Mouse (Mus musculus) intestine, embryonic 16.5 days (tissue): ENCODE measurements around the gene Lmx1b. TPM values are rescaled to one million over a fixed set of nuclear protein-coding genes. Genes with fewer than 3 reads are reported as not detected.

ENCODE experiments used
- ATAC-seq: fragments of 200-750 bp; cut with Nextera tagmentation; 2 replicates; pipeline ENCODE4 v1.8.0; 2017; ENCODE audit warnings: moderate TSS enrichment, moderate library complexity
- H3K27ac ChIP-seq: fragments of 300-500 bp; sonication (generic); 2 replicates; pipeline ENCODE4 v1.5.1; 2014; ENCODE audit warnings: mild to moderate bottlenecking, low read length
- H3K27me3 ChIP-seq: fragments of 300-500 bp; sonication (generic); replicated peaks from 2 replicates; pipeline ENCODE4 v1.6.1; 2014; ENCODE audit warnings: low read length, control low read depth, mixed read lengths; ENCODE audit not compliant: control insufficient read depth, insufficient read depth
- H3K36me3 ChIP-seq: fragments of 300-500 bp; sonication (generic); 2 replicates; pipeline ENCODE4 v1.6.1; 2014; ENCODE audit warnings: low read length, control low read depth; ENCODE audit not compliant: control insufficient read depth, insufficient read depth
- H3K4me1 ChIP-seq: fragments of 300-500 bp; sonication (generic); 2 replicates; pipeline ENCODE4 v1.6.1; 2014; ENCODE audit warnings: low read length, control low read depth, mixed read lengths; ENCODE audit not compliant: control insufficient read depth, insufficient read depth
- H3K4me2 ChIP-seq: fragments of 300-500 bp; sonication (generic); 2 replicates; pipeline ENCODE4 v1.6.1; 2014; ENCODE audit warnings: low read depth, low read length, control low read depth
- H3K4me3 ChIP-seq: fragments of 300-500 bp; sonication (generic); 2 replicates; pipeline ENCODE4 v1.5.1; 2014; ENCODE audit warnings: mild to moderate bottlenecking, low read length
- H3K9ac ChIP-seq: fragments of 300-500 bp; sonication (generic); 2 replicates; pipeline ENCODE4 v1.6.1; 2014; ENCODE audit warnings: low read depth, low read length
- H3K9me3 ChIP-seq: fragments of 300-500 bp; sonication (generic); 2 replicates; pipeline ENCODE4 v1.6.1; 2016; ENCODE audit warnings: low read length, control low read depth; ENCODE audit not compliant: control insufficient read depth
- WGBS: fragments of 180-500 bp; shearing (Covaris S2); extraction: QIAGEN DNeasy Blood & Tissue Kit; methylation state at CpG from one replicate; pipeline ENCODE4 v1.1.7; 2014; 5-methylcytosine and 5-hydroxymethylcytosine counted together
- polyA plus RNA-seq: library from polyadenylated mRNA; unstranded; fragments of >200 nt; fragmentation: Nextera tagmentation; extraction: Ambion mirVana; gene quantifications from 2 replicates; pipeline ENCODE4 v1.2.1, GENCODE M21; 2015

Gene Lmx1b
- polyA plus RNA-seq, 1 experiment from 2014 or later: not detected

- WGBS: 72% methylated on average over 5 of the region's 5 CpGs
- Histone ChIP-seq H3K9ac (no peak overlapping the region), H3K4me1 (no peaks in the 10 kb centered on the region), H3K9me3 (peaks cover 7% of the 10 kb centered on the region; the same call in 1 of the 2 replicates), H3K4me3 (no peak overlapping the region), H3K27me3 (no peaks in the 10 kb centered on the region), H3K36me3 (no peaks in the 10 kb centered on the region), H3K4me2 (no peak overlapping the region), H3K27ac (no peak overlapping the region)
- no peak for ATAC-seq
These were observed 114.8 kb downstream of the Lmx1b start for GRCm38 (mm10) chr2:33525274-33526055.

- Histone ChIP-seq H3K4me3 (no peak overlapping the region), H3K4me1 (peaks cover 6% of the 10 kb centered on the region; the same call in 1 of the 2 replicates), H3K27ac (no peak overlapping the region), H3K36me3 (no peaks in the 10 kb centered on the region), H3K9ac (no peak overlapping the region), H3K4me2 (peak overlapping the region; percentile 45), H3K9me3 (no peaks in the 10 kb centered on the region), H3K27me3 (no peaks in the 10 kb centered on the region)
- ATAC-seq: peak; percentile 82
- whole genome bisulfite sequencing: 43% methylated on average over 19 of the region's 19 CpGs
These were observed 124.5 kb downstream of the Lmx1b start for GRCm38 (mm10) chr2:33515856-33516255.

- Histone ChIP-seq H3K36me3 (no peaks in the 10 kb centered on the region), H3K27me3 (no peaks in the 10 kb centered on the region), H3K27ac (no peak overlapping the region), H3K4me1 (peaks cover 6% of the 10 kb centered on the region; the same call in 1 of the 2 replicates), H3K4me3 (no peak overlapping the region), H3K4me2 (peak overlapping the region; percentile 45), H3K9ac (no peak overlapping the region), H3K9me3 (no peaks in the 10 kb centered on the region)
- 64% methylated on average over 8 of the region's 8 CpGs for WGBS
- ATAC-seq: peak; percentile 82
These were observed 124.9 kb downstream of the Lmx1b start for GRCm38 (mm10) chr2:33515431-33515830.

Other genes starting within 250 kb of the Lmx1b start
- gene Zbtb34, start 209.2 kb downstream of the Lmx1b start, polyA plus RNA-seq: 2.8 and 3.9 TPM in 2 replicates
- gene Zbtb43, start 172.0 kb downstream of the Lmx1b start, polyA plus RNA-seq: 10.8 and 13.5 TPM in 2 replicates
- gene Mvb12b, start 247.4 kb upstream of the Lmx1b start, polyA plus RNA-seq: 7.9 and 8.5 TPM in 2 replicates